Mouse (Mus musculus): ENCODE data around the gene Dlgap3. TPM values are rescaled to one million over a fixed set of nuclear protein-coding genes. Genes with fewer than 3 reads are reported as not detected.

Dlgap3 gene
- total RNA-seq, 1 experiment, result 8.8 TPM

DNA sequence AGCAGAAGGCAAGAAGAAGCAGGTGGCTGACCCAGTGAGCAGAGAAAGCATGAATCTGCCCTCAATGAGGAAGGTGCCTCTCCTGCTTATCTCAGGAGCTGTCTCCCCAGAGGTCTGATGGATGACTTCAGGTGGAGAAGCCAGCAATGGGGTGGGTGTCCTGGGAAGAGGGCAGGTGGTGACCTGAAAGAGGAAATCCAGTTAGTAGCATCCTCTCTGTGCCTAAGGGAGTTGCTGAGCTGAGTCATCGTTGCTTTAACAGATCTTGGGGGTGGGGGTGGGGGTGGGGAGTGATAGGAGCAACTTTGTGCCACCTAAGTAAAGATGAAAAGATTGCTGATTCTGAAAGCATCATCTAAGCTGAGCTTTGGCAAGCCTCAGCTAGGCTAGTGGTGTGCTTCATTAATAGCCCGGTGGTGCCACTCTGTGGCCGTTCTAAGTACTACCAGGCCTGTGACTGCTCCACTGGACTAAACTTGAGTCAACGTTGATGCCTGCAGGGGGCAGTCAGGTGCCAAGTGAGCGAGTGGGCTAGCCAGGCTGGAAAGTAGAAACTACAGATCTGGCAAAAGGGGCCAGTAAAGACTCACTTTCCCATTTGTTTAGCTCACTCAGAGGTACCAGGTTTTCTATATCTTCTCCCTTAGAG lies 80.8 kb downstream of the Dlgap3 start:
- in situ Hi-C loops (cut with MboI; ENCODE audit: low sequenced_read_pairs in 2 of 2, unreplicated experiment in 2 of 2), result loop anchor here in 1 of 2 experiments (10.0 kb wide), 2 partner anchors 95 to 185 kb away; partner anchors contain the start of gene Zmym1
- no peak overlapping the region for H3K4me3 ChIP-seq (ENCODE audit: insufficient read depth in 1 of 2, low read depth in 1 of 2, low read length in 2 of 2, poor library complexity in 1 of 2, severe bottlenecking in 1 of 2)
- TF ChIP-seq MAFK (IDR thresholded peaks at IDR 0.05; ENCODE audit: insufficient read depth, low read depth, low read length) (no peak), ZC3H11A (IDR thresholded peaks at IDR 0.05; ENCODE audit: borderline replicate concordance, low read depth, low read length) (peak; percentile 98), HCFC1 (IDR thresholded peaks at IDR 0.05; ENCODE audit: borderline replicate concordance, insufficient read depth, low read length) (0 out of 2 replicates have a peak, but pooled peaks have one; percentile 42)
- peaks cover 0 to 8% of the 10 kb centered on the region in 2 experiments; a peak in 1 of 4 replicates for H3K4me1 ChIP-seq (ENCODE audit: control insufficient read depth in 2 of 2, insufficient read depth in 2 of 2, low read length in 2 of 2, poor library complexity in 1 of 2)
- DNase-seq (ENCODE audit: low read depth, low spot score), result peak; percentile 95
- H3K27ac ChIP-seq (ENCODE audit: insufficient read depth, low read depth, low read length, poor library complexity, severe bottlenecking), result no peak overlapping the region
- peaks cover 10% of the 10 kb centered on the region for H3K36me3 ChIP-seq (ENCODE audit: control insufficient read depth, insufficient read depth, low read length, poor library complexity, severe bottlenecking)
- no peaks in the 10 kb centered on the region for H3K9me3 ChIP-seq (ENCODE audit: control insufficient read depth, insufficient read depth, low read depth, low read length)
- no peak overlapping the region for H3K9ac ChIP-seq (ENCODE audit: insufficient read depth, low read depth, low read length, poor library complexity, severe bottlenecking)

DNA sequence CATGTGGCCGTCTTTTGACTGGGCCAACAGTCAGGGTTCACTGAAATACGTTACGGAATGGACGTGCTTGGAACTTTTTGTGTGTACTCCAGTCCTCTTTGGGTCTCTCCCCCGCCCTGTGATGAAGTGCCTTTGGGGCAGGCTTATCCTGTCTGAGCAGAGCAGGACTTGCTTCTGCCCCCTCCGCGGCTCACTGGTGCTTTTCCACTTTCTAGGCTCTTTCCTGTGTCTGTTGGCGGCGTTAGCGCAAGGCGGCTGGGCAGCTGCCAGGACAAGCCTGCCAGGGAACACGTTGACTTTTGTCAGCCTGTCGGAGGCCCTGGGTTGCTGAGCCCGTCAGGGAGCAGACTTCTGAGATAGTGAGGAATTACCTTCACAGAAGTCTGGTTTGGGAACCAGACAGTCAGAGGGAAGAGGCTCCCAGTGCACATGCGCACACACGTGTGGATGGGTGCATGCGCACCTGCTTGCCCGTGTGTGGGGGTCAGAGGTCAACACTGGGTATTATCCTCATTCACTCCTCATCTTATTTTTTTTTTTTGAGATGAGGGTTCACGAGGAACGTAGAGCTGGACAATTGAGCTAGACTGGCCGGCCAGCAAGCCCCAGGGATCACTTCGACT lies 83.1 kb downstream of the Dlgap3 start:
- in situ Hi-C loops (cut with MboI; ENCODE audit: low sequenced_read_pairs in 2 of 2, unreplicated experiment in 2 of 2), result no loop called here
- Histone ChIP-seq H3K4me3 (ENCODE audit: insufficient read depth in 1 of 2, low read depth in 1 of 2, low read length in 2 of 2, poor library complexity in 1 of 2, severe bottlenecking in 1 of 2) (peak overlapping the region; percentile 37 to 50), H3K9ac (ENCODE audit: insufficient read depth, low read depth, low read length, poor library complexity, severe bottlenecking) (peak overlapping the region; percentile 71), H3K27ac (ENCODE audit: insufficient read depth, low read depth, low read length, poor library complexity, severe bottlenecking) (peak overlapping the region; percentile 40; the same call in 1 of the 2 replicates), H3K36me3 (ENCODE audit: control insufficient read depth, insufficient read depth, low read length, poor library complexity, severe bottlenecking) (peaks cover 6% of the 10 kb centered on the region; the same call in 1 of the 2 replicates), H3K9me3 (ENCODE audit: control insufficient read depth, insufficient read depth, low read depth, low read length) (no peaks in the 10 kb centered on the region), H3K4me1 (ENCODE audit: control insufficient read depth in 2 of 2, insufficient read depth in 2 of 2, low read length in 2 of 2, poor library complexity in 1 of 2) (peaks cover 0 to 6% of the 10 kb centered on the region in 2 experiments; a peak in 1 of 4 replicates)
- no peak for DNase-seq (ENCODE audit: low read depth, low spot score)
- TF ChIP-seq HCFC1 (IDR thresholded peaks at IDR 0.05; ENCODE audit: borderline replicate concordance, insufficient read depth, low read length) (no peak), ZNF384 (IDR thresholded peaks at IDR 0.05; ENCODE audit: low read depth, low read length) (no peak), ZC3H11A (IDR thresholded peaks at IDR 0.05; ENCODE audit: borderline replicate concordance, low read depth, low read length) (no peak), MAFK (IDR thresholded peaks at IDR 0.05; ENCODE audit: insufficient read depth, low read depth, low read length) (no peak), CHD2 (IDR thresholded peaks at IDR 0.05; ENCODE audit: low read depth, low read length) (no peak)

DNA sequence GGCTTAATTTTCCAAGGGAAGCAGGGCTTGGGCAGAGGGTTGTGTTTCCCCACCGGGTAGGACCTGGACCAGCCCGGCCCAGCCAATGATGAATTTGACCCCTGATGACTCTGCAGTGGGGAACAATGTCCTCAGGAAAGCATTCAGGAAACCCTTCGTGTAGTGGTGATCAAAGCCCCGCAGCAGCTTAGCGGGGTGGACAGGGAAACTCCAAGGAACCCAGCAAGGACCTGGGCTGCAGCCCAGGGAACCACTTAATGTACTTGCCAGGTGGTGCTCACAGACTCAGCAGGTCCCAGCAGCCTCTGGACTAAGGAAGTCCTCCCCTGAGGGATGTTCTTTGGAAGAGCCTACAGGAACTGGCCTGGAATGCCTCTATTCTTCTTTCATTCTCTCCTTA lies 87.7 kb downstream of the Dlgap3 start:
- H3K9ac ChIP-seq (ENCODE audit: insufficient read depth, low read depth, low read length, poor library complexity, severe bottlenecking), result no peak overlapping the region
- no peak for DNase-seq (ENCODE audit: low read depth, low spot score)
- no peaks in the 10 kb centered on the region for H3K36me3 ChIP-seq (ENCODE audit: control insufficient read depth, insufficient read depth, low read length, poor library complexity, severe bottlenecking)
- in situ Hi-C loops (cut with MboI; ENCODE audit: low sequenced_read_pairs in 2 of 2, unreplicated experiment in 2 of 2), result no loop called here
- no peak overlapping the region for H3K4me3 ChIP-seq (ENCODE audit: insufficient read depth in 1 of 2, low read depth in 1 of 2, low read length in 2 of 2, poor library complexity in 1 of 2, severe bottlenecking in 1 of 2)
- no peak overlapping the region for H3K27ac ChIP-seq (ENCODE audit: insufficient read depth, low read depth, low read length, poor library complexity, severe bottlenecking)
- H3K4me1 ChIP-seq (ENCODE audit: control insufficient read depth in 2 of 2, insufficient read depth in 2 of 2, low read length in 2 of 2, poor library complexity in 1 of 2), result peaks cover 0 to 3% of the 10 kb centered on the region in 2 experiments; a peak in 1 of 4 replicates
- H3K9me3 ChIP-seq (ENCODE audit: control insufficient read depth, insufficient read depth, low read depth, low read length), result no peaks in the 10 kb centered on the region
- TF ChIP-seq MAFK (IDR thresholded peaks at IDR 0.05; ENCODE audit: insufficient read depth, low read depth, low read length), result no peak
- no peak for TF ChIP-seq HCFC1 (IDR thresholded peaks at IDR 0.05; ENCODE audit: borderline replicate concordance, insufficient read depth, low read length)
- TF ChIP-seq CHD2 (IDR thresholded peaks at IDR 0.05; ENCODE audit: low read depth, low read length), result no peak
- TF ChIP-seq ZC3H11A (IDR thresholded peaks at IDR 0.05; ENCODE audit: borderline replicate concordance, low read depth, low read length), result no peak

DNA sequence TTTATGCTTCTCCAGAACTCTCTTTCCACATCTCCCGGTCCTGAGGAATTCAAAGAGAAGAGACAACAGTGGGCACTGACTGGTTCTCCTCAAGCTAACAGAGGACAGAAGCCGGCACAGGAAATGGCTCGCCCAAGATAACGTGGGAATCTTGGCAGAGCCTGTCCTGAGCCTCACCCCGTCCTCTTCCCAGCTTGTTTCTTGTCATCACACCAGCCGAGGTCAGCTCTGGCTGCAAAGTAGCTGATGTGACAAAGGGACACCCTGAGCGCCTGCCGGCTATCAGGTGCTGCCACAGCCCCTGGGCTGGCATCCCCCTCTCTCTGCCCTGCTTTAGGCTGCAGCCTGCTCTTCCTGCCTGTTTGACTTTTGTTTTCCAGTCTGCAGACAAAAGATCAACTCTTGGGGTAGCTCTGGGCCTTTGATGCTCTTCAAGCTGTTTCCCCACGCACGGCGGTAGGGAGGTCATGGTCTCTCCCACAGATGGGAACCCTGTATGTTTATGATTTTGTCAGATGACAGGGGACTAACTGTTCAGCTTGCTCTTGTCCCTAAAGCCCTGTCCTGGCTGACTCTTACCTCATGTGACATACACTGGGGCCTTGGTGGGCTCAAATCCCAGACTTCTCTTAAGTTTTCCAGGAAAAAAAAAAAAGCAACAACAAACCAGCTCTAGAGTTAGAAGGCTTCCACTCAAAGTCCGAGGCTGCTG lies 89.3 kb downstream of the Dlgap3 start:
- TF ChIP-seq ZC3H11A (IDR thresholded peaks at IDR 0.05; ENCODE audit: borderline replicate concordance, low read depth, low read length), result no peak
- TF ChIP-seq MAFK (IDR thresholded peaks at IDR 0.05; ENCODE audit: insufficient read depth, low read depth, low read length), result no peak
- Histone ChIP-seq H3K36me3 (ENCODE audit: control insufficient read depth, insufficient read depth, low read length, poor library complexity, severe bottlenecking) (no peaks in the 10 kb centered on the region), H3K27ac (ENCODE audit: insufficient read depth, low read depth, low read length, poor library complexity, severe bottlenecking) (no peak overlapping the region), H3K9ac (ENCODE audit: insufficient read depth, low read depth, low read length, poor library complexity, severe bottlenecking) (no peak overlapping the region), H3K4me3 (ENCODE audit: insufficient read depth in 1 of 2, low read depth in 1 of 2, low read length in 2 of 2, poor library complexity in 1 of 2, severe bottlenecking in 1 of 2) (no peak overlapping the region), H3K4me1 (ENCODE audit: control insufficient read depth in 2 of 2, insufficient read depth in 2 of 2, low read length in 2 of 2, poor library complexity in 1 of 2) (no peaks in the 10 kb centered on the region), H3K9me3 (ENCODE audit: control insufficient read depth, insufficient read depth, low read depth, low read length) (no peaks in the 10 kb centered on the region)
- in situ Hi-C loops (cut with MboI; ENCODE audit: low sequenced_read_pairs in 2 of 2, unreplicated experiment in 2 of 2), result no loop called here
- no peak for DNase-seq (ENCODE audit: low read depth, low spot score)

Measured in ES-E14 (cell line).